Mouse (Mus musculus) heart, postnatal 0 days (tissue): ENCODE data around the gene Actb. TPM values are rescaled to one million over a fixed set of nuclear protein-coding genes. Genes with fewer than 3 reads are reported as not detected.

Source experiments
- ATAC-seq: fragments of 200-750 bp; cut with Nextera tagmentation; 2 replicates; pipeline ENCODE4 v1.8.0; 2017; ENCODE audit warnings: low read depth, moderate number of reproducible peaks, moderate library complexity; ENCODE audit not compliant: insufficient read depth
- DNase-seq: peaks from one replicate; pipeline ENCODE4 v3.0.0-alpha.2; 2016; ENCODE audit warnings: low spot score
- H3K27ac ChIP-seq: fragments of 300-500 bp; sonication (generic); 2 replicates; pipeline ENCODE4 v1.5.1; 2014; ENCODE audit warnings: low read depth, mild to moderate bottlenecking
- H3K27me3 ChIP-seq: fragments of 300-500 bp; sonication (generic); 2 replicates; pipeline ENCODE4 v1.6.1; 2014; ENCODE audit warnings: low read length, mixed read lengths; ENCODE audit not compliant: control insufficient read depth, insufficient read depth
- H3K36me3 ChIP-seq: fragments of 300-500 bp; sonication (generic); replicated peaks from 2 replicates; pipeline ENCODE4 v1.6.1; 2014; ENCODE audit warnings: low read length, mixed read lengths; ENCODE audit not compliant: control insufficient read depth, insufficient read depth
- H3K4me1 ChIP-seq: fragments of 300-500 bp; sonication (generic); 2 replicates; pipeline ENCODE4 v1.6.1; 2014; ENCODE audit warnings: antibody characterized with exemption; ENCODE audit not compliant: control insufficient read depth, insufficient read depth
- H3K4me2 ChIP-seq: fragments of 300-500 bp; sonication (generic); 2 replicates; pipeline ENCODE4 v1.6.1; 2014; ENCODE audit warnings: low read depth, mild to moderate bottlenecking, low read length, moderate library complexity
- H3K4me3 ChIP-seq: fragments of 300-500 bp; sonication (generic); 2 replicates; pipeline ENCODE4 v1.5.1; 2014; ENCODE audit warnings: low read depth, low read length
- H3K9ac ChIP-seq: fragments of 300-500 bp; sonication (generic); replicated peaks from 2 replicates; pipeline ENCODE4 v1.6.1; 2014; ENCODE audit warnings: low read depth, low read length, mixed read lengths
- H3K9me3 ChIP-seq: fragments of 300-500 bp; sonication (generic); replicated peaks from 2 replicates; pipeline ENCODE4 v1.6.1; 2016; ENCODE audit warnings: low read length; ENCODE audit not compliant: control insufficient read depth
- CTCF ChIP-seq: IDR thresholded peaks from 2 replicates; pipeline ENCODE4 v1.5.1; 2016; ENCODE audit warnings: antibody characterized with exemption, control low read depth, low read depth
- EP300 ChIP-seq: IDR thresholded peaks from 2 replicates; pipeline ENCODE4 v1.6.1; 2016; ENCODE audit warnings: antibody characterized with exemption, low read depth
- WGBS: fragments of 180-500 bp; shearing (Covaris S2); extraction: QIAGEN DNeasy Blood & Tissue Kit; methylation state at CpG from one replicate; pipeline ENCODE4 v1.1.7; 2014; 5-methylcytosine and 5-hydroxymethylcytosine counted together
- polyA plus RNA-seq: library from polyadenylated mRNA; unstranded; fragments of >200 nt; fragmentation: Nextera tagmentation; extraction: Ambion mirVana; gene quantifications from 2 replicates; pipeline ENCODE4 v1.2.1, GENCODE M21; 2015
- total RNA-seq: library from RNA; depleted of rRNA; stranded (reverse); fragments of >200 nt; gene quantifications from 2 replicates; pipeline ENCODE4 v1.2.3, GENCODE M21; 2014; ENCODE audit warnings: low replicate concordance; rRNA removed

Actb gene
- total RNA-seq (2,129 and 2,574 TPM in 2 replicates), polyA plus RNA-seq (4,473 and 4,544 TPM in 2 replicates)

GRCm38 (mm10) chr5:142906532-142907047 is at the start of gene Actb:
Actb (minus strand) TSS chr5:142906754.
- Histone ChIP-seq H3K4me3 (peak within 1 kb of the TSS; percentile 99), H3K9ac (peak within 1 kb of the TSS; percentile 100), H3K27ac (peak within 1 kb of the TSS; percentile 100), H3K4me2 (peak within 1 kb of the TSS; percentile 87), H3K27me3 (no peaks in the 10 kb centered on the region), H3K36me3 (peaks cover 38% of the 10 kb centered on the region), H3K4me1 (peaks cover 40% of the 10 kb centered on the region), H3K9me3 (no peaks in the 10 kb centered on the region)
- DNase-seq, result peak; percentile 96
- under 1% methylated on average over 40 of the region's 41 CpGs for WGBS
- TF ChIP-seq CTCF, result no peak
- TF ChIP-seq EP300, result peak; percentile 92
- peak; percentile 67 for ATAC-seq

- ATAC-seq, result no peak
- Histone ChIP-seq H3K36me3 (no peaks in the 10 kb centered on the region), H3K9ac (no peak overlapping the region), H3K27me3 (no peaks in the 10 kb centered on the region), H3K9me3 (no peaks in the 10 kb centered on the region), H3K4me2 (no peak overlapping the region), H3K27ac (no peak overlapping the region), H3K4me3 (no peak overlapping the region), H3K4me1 (no peaks in the 10 kb centered on the region)
- no peak for TF ChIP-seq EP300
- TF ChIP-seq CTCF, result no peak
- WGBS, result 80% methylated on average over 3 of the region's 3 CpGs
- DNase-seq, result no peak
Measured at GRCm38 (mm10) chr5:142953641-142954040, 47.1 kb upstream of the Actb start.

GRCm38 (mm10) chr5:142950405-142950804 is 43.9 kb upstream of the Actb start:
- H3K9me3 ChIP-seq, result no peaks in the 10 kb centered on the region
- no peaks in the 10 kb centered on the region for H3K27me3 ChIP-seq
- WGBS, result 73% methylated on average over 6 of the region's 6 CpGs
- no peaks in the 10 kb centered on the region for H3K36me3 ChIP-seq
- no peak overlapping the region for H3K9ac ChIP-seq
- H3K27ac ChIP-seq, result no peak overlapping the region
- TF ChIP-seq CTCF, result no peak
- TF ChIP-seq EP300, result no peak
- H3K4me1 ChIP-seq, result no peaks in the 10 kb centered on the region
- H3K4me2 ChIP-seq, result no peak overlapping the region
- ATAC-seq (no peak), DNase-seq (no peak)
- H3K4me3 ChIP-seq, result no peak overlapping the region

DNA sequence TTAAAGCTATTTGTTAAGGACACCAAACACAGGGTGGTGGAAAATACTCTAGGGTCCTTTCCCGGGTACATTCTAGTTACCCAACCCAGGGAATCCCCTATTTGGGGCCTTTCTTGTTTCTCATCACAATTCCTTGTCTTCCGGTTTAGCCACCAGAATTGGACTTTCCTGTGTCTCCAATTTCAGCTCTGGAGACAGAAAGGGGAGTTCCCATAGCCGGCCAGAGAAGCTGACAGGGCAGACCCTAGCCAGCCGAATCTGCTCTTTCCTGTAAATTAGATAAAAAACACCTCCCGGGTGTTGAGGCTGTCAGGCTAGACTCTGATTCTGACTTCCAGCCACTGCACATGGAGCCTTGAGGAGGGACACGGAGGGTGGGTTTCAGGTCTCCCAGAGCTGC is 43.0 kb upstream of the Actb start:
- DNase-seq (no peak), ATAC-seq (no peak)
- 35% methylated on average over 6 of the region's 6 CpGs for WGBS
- Histone ChIP-seq H3K36me3 (no peaks in the 10 kb centered on the region), H3K27ac (no peak overlapping the region), H3K9me3 (no peaks in the 10 kb centered on the region), H3K27me3 (no peaks in the 10 kb centered on the region), H3K4me1 (no peaks in the 10 kb centered on the region), H3K4me3 (no peak overlapping the region), H3K9ac (no peak overlapping the region), H3K4me2 (no peak overlapping the region)
- no peak for TF ChIP-seq EP300
- TF ChIP-seq CTCF, result no peak

DNA sequence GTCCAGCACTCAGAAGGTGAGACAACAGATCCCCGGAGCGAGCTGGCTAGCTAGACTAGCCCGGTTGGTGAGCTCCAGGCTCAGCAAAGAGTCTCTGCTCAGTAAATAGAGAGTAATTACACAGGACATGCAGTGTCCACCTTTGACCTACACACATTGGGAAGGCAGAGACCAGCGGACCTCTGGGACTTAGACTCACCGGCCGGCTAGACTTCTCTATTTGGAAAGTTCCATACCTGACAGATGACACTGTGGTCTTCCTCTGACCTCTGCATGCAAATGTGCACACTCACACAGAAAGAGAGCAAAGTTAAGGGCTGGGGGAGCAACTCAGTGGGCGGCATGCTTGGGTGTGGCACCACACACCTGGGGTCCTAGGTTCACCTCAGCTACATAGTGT is 40.9 kb upstream of the Actb start:
- DNase-seq (no peak), ATAC-seq (no peak)
- Histone ChIP-seq H3K4me1 (no peaks in the 10 kb centered on the region), H3K36me3 (no peaks in the 10 kb centered on the region), H3K4me2 (no peak overlapping the region), H3K4me3 (no peak overlapping the region), H3K27me3 (no peaks in the 10 kb centered on the region), H3K27ac (no peak overlapping the region), H3K9me3 (no peaks in the 10 kb centered on the region), H3K9ac (no peak overlapping the region)
- WGBS, result 78% methylated on average over 7 of the region's 7 CpGs
- no peak for TF ChIP-seq CTCF
- no peak for TF ChIP-seq EP300
